Mouse (Mus musculus): ENCODE measurements at regions not wholly inside any gene's neighbourhood (a gene's known extent, or its start where the extent isn't known, plus 50 kb on each side); places are given as distances from the start of the nearest gene placed in this dataset.

GRCm38 (mm10) chr5:116776450-116776849 is 184.8 kb upstream of the Srrm4 start:
- 61% methylated on average over 2 of the region's 2 CpGs for WGBS
- Histone ChIP-seq H3K4me3 (ENCODE audit: control insufficient read depth, insufficient read depth, low read length) (no peak overlapping the region), H3K36me3 (ENCODE audit: control insufficient read depth, insufficient read depth, low read length) (no peaks in the 10 kb centered on the region), H3K27me3 (ENCODE audit: control insufficient read depth, insufficient read depth, low read length) (no peaks in the 10 kb centered on the region), H3K4me1 (replicated peaks; ENCODE audit: control insufficient read depth, insufficient read depth, low read length) (no peaks in the 10 kb centered on the region), H3K27ac (ENCODE audit: control insufficient read depth, insufficient read depth, low read length) (no peak overlapping the region)
- no peak for DNase-seq
- TF ChIP-seq CTCF (IDR thresholded peaks at IDR 0.05; ENCODE audit: borderline replicate concordance, control insufficient read depth, extremely low read depth, insufficient read depth, low read length, poor library complexity): no peak

- H3K27me3 ChIP-seq (ENCODE audit: control insufficient read depth, insufficient read depth, low read length): no peaks in the 10 kb centered on the region
- no peak overlapping the region for H3K4me3 ChIP-seq (ENCODE audit: control insufficient read depth, insufficient read depth, low read length)
- no peak overlapping the region for H3K27ac ChIP-seq (ENCODE audit: control insufficient read depth, insufficient read depth, low read length)
- no peaks in the 10 kb centered on the region for H3K36me3 ChIP-seq (ENCODE audit: control insufficient read depth, insufficient read depth, low read length)
- no peaks in the 10 kb centered on the region for H3K4me1 ChIP-seq (replicated peaks; ENCODE audit: control insufficient read depth, insufficient read depth, low read length)
- TF ChIP-seq POLR2A (IDR thresholded peaks at IDR 0.05; ENCODE audit: control insufficient read depth, extremely low read depth, insufficient read depth, low read length, poor library complexity) (no peak), CTCF (IDR thresholded peaks at IDR 0.05; ENCODE audit: borderline replicate concordance, control insufficient read depth, extremely low read depth, insufficient read depth, low read length, poor library complexity) (no peak)
- WGBS: 78% methylated on average over 2 of the region's 2 CpGs
- DNase-seq: no peak
Observed at GRCm38 (mm10) chr5:116766261-116766660, 174.6 kb upstream of the Srrm4 start.

- 90% methylated on average over 6 of the region's 6 CpGs for WGBS
- no peak overlapping the region for H3K27ac ChIP-seq (ENCODE audit: control insufficient read depth, insufficient read depth, low read length)
- no peaks in the 10 kb centered on the region for H3K36me3 ChIP-seq (ENCODE audit: control insufficient read depth, insufficient read depth, low read length)
- H3K4me3 ChIP-seq (ENCODE audit: control insufficient read depth, insufficient read depth, low read length): no peak overlapping the region
- DNase-seq: no peak
- TF ChIP-seq CTCF (IDR thresholded peaks at IDR 0.05; ENCODE audit: borderline replicate concordance, control insufficient read depth, extremely low read depth, insufficient read depth, low read length, poor library complexity) (no peak), POLR2A (IDR thresholded peaks at IDR 0.05; ENCODE audit: control insufficient read depth, extremely low read depth, insufficient read depth, low read length, poor library complexity) (no peak)
- no peaks in the 10 kb centered on the region for H3K4me1 ChIP-seq (replicated peaks; ENCODE audit: control insufficient read depth, insufficient read depth, low read length)
- H3K27me3 ChIP-seq (ENCODE audit: control insufficient read depth, insufficient read depth, low read length): no peaks in the 10 kb centered on the region
Observed at GRCm38 (mm10) chr5:116761323-116761722, 169.7 kb upstream of the Srrm4 start.

- no peak overlapping the region for H3K27ac ChIP-seq (ENCODE audit: control insufficient read depth, insufficient read depth, low read length)
- no peaks in the 10 kb centered on the region for H3K27me3 ChIP-seq (ENCODE audit: control insufficient read depth, insufficient read depth, low read length)
- no peaks in the 10 kb centered on the region for H3K36me3 ChIP-seq (ENCODE audit: control insufficient read depth, insufficient read depth, low read length)
- DNase-seq: no peak
- H3K4me3 ChIP-seq (ENCODE audit: control insufficient read depth, insufficient read depth, low read length): no peak overlapping the region
- no peak for TF ChIP-seq POLR2A (IDR thresholded peaks at IDR 0.05; ENCODE audit: control insufficient read depth, extremely low read depth, insufficient read depth, low read length, poor library complexity)
- no peak for TF ChIP-seq CTCF (IDR thresholded peaks at IDR 0.05; ENCODE audit: borderline replicate concordance, control insufficient read depth, extremely low read depth, insufficient read depth, low read length, poor library complexity)
- WGBS: 89% methylated on average over 14 of the region's 14 CpGs
- no peaks in the 10 kb centered on the region for H3K4me1 ChIP-seq (replicated peaks; ENCODE audit: control insufficient read depth, insufficient read depth, low read length)
Observed at GRCm38 (mm10) chr5:116758687-116759086, 167.1 kb upstream of the Srrm4 start.

GRCm38 (mm10) chr5:116752941-116753340 is 161.3 kb upstream of the Srrm4 start:
- Histone ChIP-seq H3K36me3 (ENCODE audit: control insufficient read depth, insufficient read depth, low read length) (no peaks in the 10 kb centered on the region), H3K27me3 (ENCODE audit: control insufficient read depth, insufficient read depth, low read length) (no peaks in the 10 kb centered on the region), H3K4me1 (replicated peaks; ENCODE audit: control insufficient read depth, insufficient read depth, low read length) (no peaks in the 10 kb centered on the region), H3K4me3 (ENCODE audit: control insufficient read depth, insufficient read depth, low read length) (no peak overlapping the region), H3K27ac (ENCODE audit: control insufficient read depth, insufficient read depth, low read length) (no peak overlapping the region)
- DNase-seq: no peak
- 76% methylated on average over 2 of the region's 2 CpGs for WGBS
- no peak for TF ChIP-seq CTCF (IDR thresholded peaks at IDR 0.05; ENCODE audit: borderline replicate concordance, control insufficient read depth, extremely low read depth, insufficient read depth, low read length, poor library complexity)
- no peak for TF ChIP-seq POLR2A (IDR thresholded peaks at IDR 0.05; ENCODE audit: control insufficient read depth, extremely low read depth, insufficient read depth, low read length, poor library complexity)

- H3K4me1 ChIP-seq (replicated peaks; ENCODE audit: control insufficient read depth, insufficient read depth, low read length): no peaks in the 10 kb centered on the region
- 58% methylated on average over 1 of the region's 1 CpGs for WGBS
- TF ChIP-seq POLR2A (IDR thresholded peaks at IDR 0.05; ENCODE audit: control insufficient read depth, extremely low read depth, insufficient read depth, low read length, poor library complexity): no peak
- no peak for TF ChIP-seq CTCF (IDR thresholded peaks at IDR 0.05; ENCODE audit: borderline replicate concordance, control insufficient read depth, extremely low read depth, insufficient read depth, low read length, poor library complexity)
- H3K27ac ChIP-seq (ENCODE audit: control insufficient read depth, insufficient read depth, low read length): no peak overlapping the region
- no peak overlapping the region for H3K4me3 ChIP-seq (ENCODE audit: control insufficient read depth, insufficient read depth, low read length)
- H3K27me3 ChIP-seq (ENCODE audit: control insufficient read depth, insufficient read depth, low read length): no peaks in the 10 kb centered on the region
- DNase-seq: no peak
- no peaks in the 10 kb centered on the region for H3K36me3 ChIP-seq (ENCODE audit: control insufficient read depth, insufficient read depth, low read length)
Observed at GRCm38 (mm10) chr5:116752096-116752495, 160.5 kb upstream of the Srrm4 start.

- H3K36me3 ChIP-seq (ENCODE audit: control insufficient read depth, insufficient read depth, low read length): no peaks in the 10 kb centered on the region
- H3K4me3 ChIP-seq (ENCODE audit: control insufficient read depth, insufficient read depth, low read length): no peak overlapping the region
- no peak overlapping the region for H3K27ac ChIP-seq (ENCODE audit: control insufficient read depth, insufficient read depth, low read length)
- DNase-seq: no peak
- no peaks in the 10 kb centered on the region for H3K4me1 ChIP-seq (replicated peaks; ENCODE audit: control insufficient read depth, insufficient read depth, low read length)
- WGBS: 89% methylated on average over 4 of the region's 4 CpGs
- no peak for TF ChIP-seq CTCF (IDR thresholded peaks at IDR 0.05; ENCODE audit: borderline replicate concordance, control insufficient read depth, extremely low read depth, insufficient read depth, low read length, poor library complexity)
- TF ChIP-seq POLR2A (IDR thresholded peaks at IDR 0.05; ENCODE audit: control insufficient read depth, extremely low read depth, insufficient read depth, low read length, poor library complexity): no peak
- H3K27me3 ChIP-seq (ENCODE audit: control insufficient read depth, insufficient read depth, low read length): no peaks in the 10 kb centered on the region
Observed at GRCm38 (mm10) chr5:116745776-116746175, 154.2 kb upstream of the Srrm4 start.

All from thymus, adult 2 months (tissue).